Mouse (Mus musculus) heart, adult 2 months (tissue): ENCODE measurements at regions not wholly inside any gene's neighbourhood (a gene's known extent, or its start where the extent isn't known, plus 50 kb on each side); places are given as distances from the start of the nearest gene placed in this dataset.

Experiments
- DNase-seq, 2 experiments: peaks; one replicate each; pipeline ENCODE4 v3.0.0; 2021
- H3K27ac ChIP-seq: fragments of 200-600 bp; 2 replicates; pipeline ENCODE4 v1.8.1; 2022
- H3K27me3 ChIP-seq: fragments of 200-500 bp; 2 replicates; pipeline ENCODE4 v1.6.1; 2012; ENCODE audit warnings: mild to moderate bottlenecking, low read length, inconsistent platforms, mixed read lengths; ENCODE audit not compliant: control insufficient read depth, insufficient read depth
- H3K36me3 ChIP-seq: fragments of 200-500 bp; 2 replicates; pipeline ENCODE4 v1.6.1; 2012; ENCODE audit warnings: low read length, inconsistent platforms; ENCODE audit not compliant: control insufficient read depth, insufficient read depth
- H3K4me1 ChIP-seq: fragments of 200-500 bp; 2 replicates; pipeline ENCODE4 v1.6.1; 2011; ENCODE audit warnings: low read length; ENCODE audit not compliant: control insufficient read depth, insufficient read depth
- H3K4me3 ChIP-seq: fragments of 200-600 bp; 2 replicates; pipeline ENCODE4 v1.8.1; 2022
- H3K79me2 ChIP-seq: fragments of 200-500 bp; replicated peaks from 2 replicates; pipeline ENCODE4 v1.6.1; 2012; ENCODE audit warnings: mild to moderate bottlenecking, inconsistent platforms, low read length, moderate library complexity, mixed read lengths; ENCODE audit not compliant: control insufficient read depth, insufficient read depth
- H3K9ac ChIP-seq: fragments of 200-500 bp; 2 replicates; pipeline ENCODE4 v1.6.1; 2012; ENCODE audit warnings: low read depth, mild to moderate bottlenecking, control low read depth, inconsistent platforms, low read length, mixed read lengths
- CTCF ChIP-seq: fragments of 200-600 bp; IDR thresholded peaks from 2 replicates; pipeline ENCODE4 v1.8.1; 2022; ENCODE audit warnings: antibody characterized with exemption, mild to moderate bottlenecking, moderate library complexity
- EP300 ChIP-seq: fragments of 200-500 bp; IDR thresholded peaks from 2 replicates; pipeline ENCODE4 v1.6.1; 2011; ENCODE audit warnings: low read depth, low read length, control low read depth; ENCODE audit not compliant: insufficient read depth
- POLR2A ChIP-seq: fragments of 200-500 bp; IDR thresholded peaks from 2 replicates; pipeline ENCODE4 v1.6.1; 2011; ENCODE audit warnings: mild to moderate bottlenecking, low read depth, low read length, control low read depth; ENCODE audit not compliant: insufficient read depth
- WGBS: fragments of 180-500 bp; shearing (Covaris S2); methylation state at CpG from one replicate; pipeline ENCODE4 v1.1.7; 2018; 5-methylcytosine and 5-hydroxymethylcytosine counted together
- intact Hi-C: fragments of 180-260 bp; cut with DNase I; formaldehyde crosslinking; loops from one replicate; pipeline ENCODE4 v1.15.1; 2025

GRCm38 (mm10) chr5:97205606-97206005 lies 94.2 kb upstream of the Paqr3 start:
- 67% methylated on average over 4 of the region's 4 CpGs for WGBS
- no peak for TF ChIP-seq POLR2A
- TF ChIP-seq EP300 = no peak
- TF ChIP-seq CTCF = no peak
- no peak overlapping the region for H3K4me3 ChIP-seq
- intact Hi-C loops = no loop called here
- no peak overlapping the region for H3K27ac ChIP-seq
- no peaks in the 10 kb centered on the region for H3K36me3 ChIP-seq
- no peaks in the 10 kb centered on the region for H3K27me3 ChIP-seq
- no peak overlapping the region for H3K9ac ChIP-seq
- H3K4me1 ChIP-seq = no peaks in the 10 kb centered on the region
- H3K79me2 ChIP-seq = no peaks in the 10 kb centered on the region
- no peak for DNase-seq

- TF ChIP-seq EP300 = no peak
- TF ChIP-seq POLR2A = no peak
- no peak for TF ChIP-seq CTCF
- H3K79me2 ChIP-seq = no peaks in the 10 kb centered on the region
- no peak for DNase-seq
- no peaks in the 10 kb centered on the region for H3K4me1 ChIP-seq
- no peaks in the 10 kb centered on the region for H3K27me3 ChIP-seq
- H3K4me3 ChIP-seq = no peak overlapping the region
- intact Hi-C loops = no loop called here
- no peaks in the 10 kb centered on the region for H3K36me3 ChIP-seq
- no peak overlapping the region for H3K9ac ChIP-seq
- WGBS = 58% methylated on average over 2 of the region's 2 CpGs
- H3K27ac ChIP-seq = no peak overlapping the region
These were observed 92.9 kb upstream of the Paqr3 start for GRCm38 (mm10) chr5:97204337-97204736.

DNA sequence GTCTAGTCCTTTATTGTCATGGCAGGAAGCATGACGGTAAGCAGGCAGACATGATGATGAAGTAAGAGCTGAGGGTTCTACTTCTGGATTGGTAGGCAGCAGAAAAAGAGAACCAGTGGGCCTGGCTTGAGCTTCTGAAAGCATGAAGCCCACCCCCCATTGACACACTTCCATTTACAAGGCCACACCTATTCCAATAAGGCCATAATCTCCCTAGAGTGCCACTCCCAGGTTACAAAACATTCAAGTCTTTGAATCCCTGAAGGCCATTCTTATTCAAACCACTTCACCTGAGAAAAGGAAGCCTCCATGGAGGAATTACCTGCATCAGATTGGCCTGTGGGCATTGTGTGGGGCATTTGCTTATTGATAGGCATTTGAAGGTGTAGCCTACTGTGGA lies 92.2 kb upstream of the Paqr3 start:
- whole genome bisulfite sequencing = 87% methylated on average over 1 of the region's 1 CpGs
- no peak overlapping the region for H3K4me3 ChIP-seq
- H3K36me3 ChIP-seq = no peaks in the 10 kb centered on the region
- no peaks in the 10 kb centered on the region for H3K4me1 ChIP-seq
- intact Hi-C loops = no loop called here
- H3K9ac ChIP-seq = no peak overlapping the region
- H3K27ac ChIP-seq = no peak overlapping the region
- no peak for DNase-seq
- H3K27me3 ChIP-seq = no peaks in the 10 kb centered on the region
- TF ChIP-seq POLR2A (no peak), CTCF (no peak), EP300 (no peak)
- no peaks in the 10 kb centered on the region for H3K79me2 ChIP-seq

GRCm38 (mm10) chr5:97202557-97202956 lies 91.2 kb upstream of the Paqr3 start:
- H3K4me1 ChIP-seq = no peaks in the 10 kb centered on the region
- H3K27ac ChIP-seq = no peak overlapping the region
- no peak for DNase-seq
- WGBS = 54% methylated on average over 3 of the region's 3 CpGs
- no peaks in the 10 kb centered on the region for H3K36me3 ChIP-seq
- H3K27me3 ChIP-seq = no peaks in the 10 kb centered on the region
- intact Hi-C loops = no loop called here
- no peaks in the 10 kb centered on the region for H3K79me2 ChIP-seq
- TF ChIP-seq EP300 (no peak), POLR2A (no peak), CTCF (no peak)
- no peak overlapping the region for H3K4me3 ChIP-seq
- H3K9ac ChIP-seq = no peak overlapping the region

DNA sequence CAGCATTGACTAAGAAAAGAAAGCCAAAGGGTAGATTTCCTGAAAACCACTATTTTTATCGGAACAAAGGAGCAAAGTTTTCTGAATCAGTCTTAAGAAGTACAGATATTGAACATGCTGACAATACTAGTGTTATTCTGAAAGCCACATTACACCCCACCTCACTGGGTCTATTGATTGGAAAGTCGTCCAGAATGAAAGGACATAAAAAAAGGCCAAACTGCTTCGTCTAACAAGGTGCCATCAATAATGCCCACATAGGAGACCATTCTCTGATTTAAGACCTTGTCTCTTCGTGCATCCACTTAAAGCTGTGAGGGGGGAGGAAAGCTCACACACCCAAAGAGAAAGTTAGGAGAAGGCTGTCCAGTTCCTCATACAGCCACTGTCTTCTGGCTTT lies 89.3 kb upstream of the Paqr3 start:
- Histone ChIP-seq H3K36me3 (no peaks in the 10 kb centered on the region), H3K9ac (no peak overlapping the region), H3K27ac (no peak overlapping the region), H3K27me3 (no peaks in the 10 kb centered on the region), H3K4me1 (no peaks in the 10 kb centered on the region), H3K79me2 (no peaks in the 10 kb centered on the region), H3K4me3 (no peak overlapping the region)
- intact Hi-C loops = no loop called here
- TF ChIP-seq POLR2A (no peak), CTCF (no peak), EP300 (no peak)
- DNase-seq = no peak
- WGBS = 63% methylated on average over 4 of the region's 4 CpGs

DNA sequence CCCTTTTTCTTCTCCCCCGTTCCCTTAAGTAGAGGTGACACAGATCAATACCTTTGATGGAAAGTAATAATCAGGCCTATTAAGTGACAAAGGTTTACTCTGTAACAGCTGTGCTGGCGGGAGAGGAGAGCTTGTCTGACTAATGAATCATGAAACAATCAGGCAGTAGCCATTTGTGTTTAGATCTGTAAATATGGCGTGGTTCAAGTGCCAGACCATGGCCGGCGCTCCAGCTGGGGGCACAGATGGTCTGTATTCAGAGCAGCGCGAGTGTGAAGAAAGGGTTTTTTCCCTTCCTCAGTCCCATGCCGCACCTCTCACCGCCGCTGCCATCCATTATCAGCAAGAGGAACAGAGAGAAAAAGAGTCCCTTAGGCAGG lies 83.9 kb upstream of the Paqr3 start:
- Histone ChIP-seq H3K27ac (no peak overlapping the region), H3K4me3 (no peak overlapping the region), H3K9ac (no peak overlapping the region), H3K27me3 (no peaks in the 10 kb centered on the region), H3K4me1 (no peaks in the 10 kb centered on the region), H3K36me3 (no peaks in the 10 kb centered on the region), H3K79me2 (no peaks in the 10 kb centered on the region)
- intact Hi-C loops = no loop called here
- TF ChIP-seq CTCF (no peak), POLR2A (no peak), EP300 (no peak)
- DNase-seq = no peak
- 81% methylated on average over 10 of the region's 10 CpGs for WGBS

- Histone ChIP-seq H3K36me3 (no peaks in the 10 kb centered on the region), H3K79me2 (no peaks in the 10 kb centered on the region), H3K4me3 (no peak overlapping the region), H3K27ac (no peak overlapping the region), H3K27me3 (no peaks in the 10 kb centered on the region), H3K9ac (no peak overlapping the region), H3K4me1 (no peaks in the 10 kb centered on the region)
- no peak for TF ChIP-seq POLR2A
- intact Hi-C loops = no loop called here
- DNase-seq = no peak
- 87% methylated on average over 11 of the region's 11 CpGs for WGBS
These were observed 83.4 kb upstream of the Paqr3 start for GRCm38 (mm10) chr5:97194656-97195280.
